Mouse (Mus musculus): ENCODE results near the gene Nlrp4c. TPM values are rescaled to one million over a fixed set of nuclear protein-coding genes. Genes with fewer than 3 reads are reported as not detected.
"Not testable (repeated sequence)": the region's sequence is repeated elsewhere in the genome, so short reads cannot be mapped to it uniquely, and the experiment has no call there.

Gene Nlrp4c
- not detected in 2 replicates for polyA plus RNA-seq (2016; fragmentation: Nextera tagmentation; extraction: Ambion mirVana)

DNA sequence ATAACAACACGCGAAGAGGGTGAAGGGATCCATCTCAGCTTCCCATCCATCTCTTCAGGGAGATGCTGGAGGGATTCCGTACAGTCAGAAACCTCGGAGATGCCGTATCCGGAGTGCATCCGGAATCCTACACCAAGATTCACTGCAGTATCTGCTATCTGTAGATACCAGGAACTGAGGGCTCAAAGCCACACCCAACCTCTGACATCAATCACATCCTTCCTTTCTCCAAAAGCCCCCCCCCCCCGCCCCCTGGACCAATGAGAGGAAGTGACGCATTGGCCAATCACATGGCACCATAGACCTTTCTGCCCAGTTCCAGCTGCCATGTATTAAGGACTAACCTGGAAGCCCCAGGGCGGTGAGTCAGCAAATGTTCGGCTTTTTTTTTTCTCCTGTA lies at the start of gene Nlrp4c:
Nlrp4c (plus strand) TSS at position 301 of the 400 bp plus-strand sequence.
- H3K4me1 ChIP-seq (replicated peaks): no peaks in the 10 kb centered on the region
- no peaks in the 10 kb centered on the region for H3K36me3 ChIP-seq
- DNase-seq (ENCODE audit: low spot score): no peak
- WGBS: 89% methylated on average over 11 of the region's 11 CpGs
- H3K9me3 ChIP-seq: peaks cover 54% of the 10 kb centered on the region
- H3K4me3 ChIP-seq: no peak within 1 kb of the TSS
- no peaks in the 10 kb centered on the region for H3K27me3 ChIP-seq (ENCODE audit: insufficient read depth, poor library complexity, severe bottlenecking)
- H3K27ac ChIP-seq: no peak within 1 kb of the TSS

DNA sequence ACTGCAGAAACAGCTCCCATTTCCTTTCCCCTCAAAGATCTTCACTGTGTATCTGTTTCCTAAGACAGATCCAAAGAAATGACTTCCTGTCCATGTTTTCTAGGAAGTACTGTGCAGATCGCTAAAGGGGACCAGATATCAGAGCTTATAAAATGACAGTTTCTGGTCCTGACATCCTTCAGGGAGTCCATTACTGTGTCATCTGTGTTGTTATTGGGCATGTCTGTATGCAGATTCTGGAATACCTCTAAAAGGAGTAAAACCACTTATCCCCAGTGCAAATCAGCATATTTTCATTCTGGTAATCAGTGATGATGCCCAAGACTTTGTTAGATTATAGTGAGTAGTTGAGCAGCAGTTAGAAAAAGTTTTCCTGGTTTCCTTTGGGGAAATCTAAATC lies 34.1 kb upstream of the Nlrp4c start, which contains the start of gene Vmn1r65:
Vmn1r65 (minus strand) TSS at position 101 of the 400 bp plus-strand sequence.
- 93% methylated on average over 1 of the region's 1 CpGs for whole genome bisulfite sequencing
- Histone ChIP-seq H3K27me3 (ENCODE audit: insufficient read depth, poor library complexity, severe bottlenecking) (no peaks in the 10 kb centered on the region), H3K9me3 (peaks cover 59% of the 10 kb centered on the region), H3K4me1 (replicated peaks) (no peaks in the 10 kb centered on the region), H3K27ac (no peak within 1 kb of the TSS), H3K4me3 (no peak within 1 kb of the TSS), H3K36me3 (no peaks in the 10 kb centered on the region)
- no peak for DNase-seq (ENCODE audit: low spot score)

DNA sequence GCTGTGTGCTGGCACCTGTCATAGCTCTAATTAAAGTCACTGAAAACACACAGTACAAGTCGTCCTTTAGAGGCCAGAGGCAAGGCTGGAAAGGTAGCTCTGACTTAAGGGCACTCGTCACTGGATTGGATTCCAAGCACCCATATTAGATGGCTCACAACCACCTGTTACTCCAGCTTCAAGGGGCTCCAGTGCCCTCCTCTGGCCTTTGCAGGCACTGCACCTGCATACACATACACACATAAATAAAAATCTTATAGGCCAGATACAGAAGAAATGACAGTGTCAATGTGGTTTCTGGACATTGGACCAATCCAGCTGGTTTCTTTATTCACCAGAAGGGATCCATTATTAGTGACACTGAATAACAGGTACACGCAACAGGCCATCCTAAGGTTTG lies 74.5 kb downstream of the Nlrp4c start:
- no peaks in the 10 kb centered on the region for H3K4me1 ChIP-seq (replicated peaks)
- no peak for DNase-seq (ENCODE audit: low spot score)
- no peaks in the 10 kb centered on the region for H3K36me3 ChIP-seq
- no peak overlapping the region for H3K4me3 ChIP-seq
- WGBS: 82% methylated on average over 3 of the region's 3 CpGs
- no peak overlapping the region for H3K27ac ChIP-seq
- H3K9me3 ChIP-seq: 0 out of 2 replicates have a peak, but pooled peaks cover 11% of the 10 kb centered on the region
- no peaks in the 10 kb centered on the region for H3K27me3 ChIP-seq (ENCODE audit: insufficient read depth, poor library complexity, severe bottlenecking)

DNA sequence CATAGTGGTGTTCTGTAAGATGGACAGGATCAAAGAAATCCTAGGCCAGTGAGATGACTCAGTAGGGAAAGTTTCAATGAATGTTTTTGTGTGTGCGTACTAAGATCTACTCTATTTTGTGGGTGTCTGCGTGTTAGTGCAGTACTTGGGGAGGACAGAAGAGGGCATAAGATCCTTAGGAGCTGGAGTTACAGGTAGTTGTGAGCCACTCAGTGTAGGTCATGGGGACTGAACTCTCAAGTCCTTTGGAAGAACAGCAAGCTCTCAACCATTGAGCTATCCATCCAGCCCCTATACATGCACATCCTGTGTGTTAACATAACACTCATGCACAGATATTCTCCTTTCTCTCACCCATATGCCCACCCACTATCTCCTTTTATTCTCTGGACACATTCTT lies 75.1 kb downstream of the Nlrp4c start:
- not testable (repeated sequence) for H3K36me3 ChIP-seq; H3K4me1 ChIP-seq (replicated peaks); H3K27me3 ChIP-seq (ENCODE audit: insufficient read depth, poor library complexity, severe bottlenecking); H3K27ac ChIP-seq; DNase-seq (ENCODE audit: low spot score); H3K4me3 ChIP-seq
- 0 out of 2 replicates have a peak, but pooled peaks cover 11% of the 10 kb centered on the region for H3K9me3 ChIP-seq
- WGBS: 82% methylated on average over 2 of the region's 2 CpGs

DNA sequence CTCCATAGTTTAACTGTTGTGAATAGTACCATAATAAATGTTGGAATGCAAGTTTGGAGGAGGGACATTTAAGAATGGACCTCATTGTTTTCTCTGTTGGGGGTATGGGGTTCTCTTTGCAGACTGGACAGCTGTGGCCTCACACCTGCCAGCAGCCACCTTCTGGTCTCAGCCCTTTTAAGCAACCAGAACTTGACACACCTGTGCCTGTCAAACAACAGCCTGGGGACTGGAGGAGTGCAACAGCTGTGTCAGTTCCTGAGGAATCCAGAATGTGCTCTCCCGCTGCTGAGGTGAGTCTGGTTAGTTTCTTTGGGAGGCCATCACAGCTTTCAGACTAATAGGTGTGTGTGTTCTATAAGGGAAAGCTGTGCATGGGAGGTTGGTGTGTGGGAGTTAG lies 76.2 kb downstream of the Nlrp4c start:
- H3K27ac ChIP-seq; H3K4me1 ChIP-seq (replicated peaks); DNase-seq (ENCODE audit: low spot score); H3K27me3 ChIP-seq (ENCODE audit: insufficient read depth, poor library complexity, severe bottlenecking); H3K4me3 ChIP-seq; H3K36me3 ChIP-seq: not testable (repeated sequence)
- 0 out of 2 replicates have a peak, but pooled peaks cover 11% of the 10 kb centered on the region for H3K9me3 ChIP-seq
- 67% methylated on average over 1 of the region's 1 CpGs for WGBS

DNA sequence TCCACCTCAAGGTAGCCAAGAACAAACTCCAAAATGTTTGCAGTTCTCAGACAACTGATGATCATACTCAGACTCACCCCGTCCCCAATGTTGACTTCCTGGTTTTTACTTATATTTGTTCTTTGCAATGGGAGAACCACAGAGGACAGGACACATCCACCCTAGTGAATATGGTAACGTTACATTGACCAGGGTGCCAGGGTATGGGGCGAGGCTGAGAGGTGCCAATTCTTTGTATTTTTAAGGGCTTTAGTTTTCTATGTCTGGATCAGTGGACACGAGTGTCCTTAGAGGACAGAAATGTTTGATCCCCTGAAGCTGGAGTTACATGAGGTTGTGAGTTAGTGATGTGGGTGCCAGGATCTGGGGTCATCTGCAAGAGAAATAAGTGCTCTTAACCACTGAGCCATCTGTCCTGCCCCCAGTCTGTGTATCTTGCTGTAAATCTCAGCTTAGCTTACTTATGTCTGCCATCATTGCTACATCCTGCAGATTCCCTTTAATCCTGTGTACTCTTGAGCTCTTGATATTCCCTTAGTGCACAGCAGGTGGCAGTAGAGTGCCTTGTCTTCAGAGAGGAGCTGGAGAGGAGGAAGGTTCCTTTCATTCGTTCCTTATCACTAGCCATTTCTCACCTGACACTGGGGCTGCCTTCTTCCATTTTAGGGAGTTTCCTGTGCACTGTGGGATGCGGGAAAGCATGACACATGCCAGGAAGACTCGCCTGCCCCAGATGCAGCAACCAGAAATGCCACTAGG lies 81.9 kb downstream of the Nlrp4c start:
- H3K4me1 ChIP-seq (replicated peaks): no peaks in the 10 kb centered on the region
- H3K4me3 ChIP-seq: no peak overlapping the region
- peaks cover 14% of the 10 kb centered on the region for H3K36me3 ChIP-seq
- peak; percentile 53 for DNase-seq (ENCODE audit: low spot score)
- no peak overlapping the region for H3K27ac ChIP-seq
- WGBS: 34% methylated on average over 7 of the region's 7 CpGs
- no peaks in the 10 kb centered on the region for H3K27me3 ChIP-seq (ENCODE audit: insufficient read depth, poor library complexity, severe bottlenecking)
- peaks cover 3% of the 10 kb centered on the region; the same call in 1 of the 2 replicates for H3K9me3 ChIP-seq

DNA sequence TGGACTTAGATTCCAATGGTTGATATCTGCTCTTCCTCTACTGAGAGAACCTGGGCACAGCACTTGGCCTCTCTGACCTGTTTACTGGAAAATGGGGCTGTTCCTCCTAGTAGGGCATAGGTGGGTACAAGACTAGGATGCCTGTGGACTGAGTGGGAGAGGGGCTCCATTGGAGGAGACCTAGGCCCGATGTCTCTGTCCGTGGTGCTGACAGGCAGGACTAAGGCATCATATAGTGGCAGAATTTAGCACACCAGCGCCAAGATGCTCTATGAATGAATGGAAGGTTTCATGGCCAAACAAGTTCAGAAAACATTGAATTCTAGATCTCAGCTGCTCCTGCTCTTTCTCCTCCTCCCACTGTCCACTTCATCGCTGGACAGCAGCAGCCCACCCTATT lies 85.4 kb downstream of the Nlrp4c start:
- no peak for DNase-seq (ENCODE audit: low spot score)
- H3K4me1 ChIP-seq (replicated peaks): no peaks in the 10 kb centered on the region
- 42% methylated on average over 4 of the region's 4 CpGs for WGBS
- H3K4me3 ChIP-seq: no peak overlapping the region
- no peak overlapping the region for H3K27ac ChIP-seq
- peaks cover 45% of the 10 kb centered on the region for H3K36me3 ChIP-seq
- H3K9me3 ChIP-seq: peaks cover 20% of the 10 kb centered on the region
- no peaks in the 10 kb centered on the region for H3K27me3 ChIP-seq (ENCODE audit: insufficient read depth, poor library complexity, severe bottlenecking)

DNA sequence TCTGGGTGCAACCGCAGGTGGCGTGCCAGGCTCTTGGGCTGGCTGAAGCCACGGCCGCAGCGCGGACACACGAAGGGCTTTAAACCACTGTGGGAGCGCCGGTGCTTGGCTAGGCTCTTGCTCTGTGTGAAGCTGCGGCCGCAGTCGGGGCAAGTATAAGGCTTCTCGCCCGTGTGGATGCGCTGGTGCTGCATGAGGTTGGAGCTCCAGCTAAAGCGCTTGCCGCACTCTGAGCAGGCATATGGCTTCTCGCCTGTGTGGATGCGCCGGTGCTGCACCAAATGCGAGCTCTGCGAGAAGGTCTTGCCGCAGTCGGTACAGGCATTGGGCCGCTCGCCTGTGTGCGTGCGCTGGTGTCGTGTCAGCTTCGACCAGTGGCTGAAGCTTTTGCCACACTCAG lies 87.7 kb downstream of the Nlrp4c start:
- 83% methylated on average over 30 of the region's 30 CpGs for WGBS

DNA sequence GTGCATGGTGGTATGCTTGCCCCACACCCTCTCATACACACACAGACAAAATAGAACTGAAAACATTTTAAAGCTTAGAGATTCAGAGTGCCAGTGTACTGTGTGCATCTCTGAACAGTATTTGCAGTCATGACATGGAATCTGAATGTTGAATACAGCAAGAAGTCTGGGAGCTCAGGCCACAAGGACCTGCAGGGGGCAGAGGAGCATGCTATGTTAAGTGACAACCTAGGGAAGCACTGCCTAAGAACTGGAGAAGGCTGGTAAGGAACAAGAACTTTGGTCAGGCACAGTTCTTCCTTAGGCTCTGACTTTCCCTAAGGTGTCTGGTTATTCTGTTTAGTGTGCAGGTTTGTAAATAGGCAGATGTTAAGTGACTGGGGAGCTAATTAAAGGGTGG lies 91.5 kb downstream of the Nlrp4c start:
- peaks cover 20% of the 10 kb centered on the region for H3K9me3 ChIP-seq
- no peaks in the 10 kb centered on the region for H3K27me3 ChIP-seq (ENCODE audit: insufficient read depth, poor library complexity, severe bottlenecking)
- no peaks in the 10 kb centered on the region for H3K4me1 ChIP-seq (replicated peaks)
- H3K27ac ChIP-seq: no peak overlapping the region
- peaks cover 91% of the 10 kb centered on the region for H3K36me3 ChIP-seq
- no peak for DNase-seq (ENCODE audit: low spot score)
- H3K4me3 ChIP-seq: no peak overlapping the region

More for the DNA sequence above, 87.7 kb downstream of the Nlrp4c start:
- Histone ChIP-seq H3K27ac (no peak overlapping the region), H3K36me3 (peaks cover 68% of the 10 kb centered on the region), H3K4me3 (no peak overlapping the region), H3K4me1 (replicated peaks) (no peaks in the 10 kb centered on the region), H3K27me3 (ENCODE audit: insufficient read depth, poor library complexity, severe bottlenecking) (no peaks in the 10 kb centered on the region), H3K9me3 (peaks cover 20% of the 10 kb centered on the region)
- DNase-seq (ENCODE audit: low spot score): no peak

DNA sequence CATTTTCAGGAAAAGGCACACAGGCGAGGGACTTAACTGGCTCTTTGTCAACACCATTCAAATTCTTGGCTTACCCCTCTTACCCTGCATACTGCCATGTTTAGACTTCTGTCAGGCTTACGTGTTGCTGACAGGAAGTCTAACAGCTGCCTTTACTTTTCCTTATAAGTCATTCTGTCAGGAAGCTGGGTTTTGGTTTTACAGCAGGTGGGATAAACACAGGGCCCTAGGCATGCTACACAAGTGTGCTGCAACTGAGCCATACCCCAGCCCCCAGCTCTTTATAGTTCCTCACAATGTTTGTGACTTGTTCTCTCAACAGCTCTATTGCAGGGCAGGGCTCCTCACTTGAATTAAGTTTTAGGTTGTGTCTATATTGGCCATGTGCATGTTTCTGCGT lies 94.3 kb downstream of the Nlrp4c start:
- Histone ChIP-seq H3K27ac (no peak overlapping the region), H3K9me3 (no peaks in the 10 kb centered on the region), H3K27me3 (ENCODE audit: insufficient read depth, poor library complexity, severe bottlenecking) (no peaks in the 10 kb centered on the region), H3K36me3 (peaks cover 75% of the 10 kb centered on the region), H3K4me3 (no peak overlapping the region), H3K4me1 (replicated peaks) (no peaks in the 10 kb centered on the region)
- DNase-seq (ENCODE audit: low spot score): no peak
- 93% methylated on average over 3 of the region's 3 CpGs for WGBS

DNA sequence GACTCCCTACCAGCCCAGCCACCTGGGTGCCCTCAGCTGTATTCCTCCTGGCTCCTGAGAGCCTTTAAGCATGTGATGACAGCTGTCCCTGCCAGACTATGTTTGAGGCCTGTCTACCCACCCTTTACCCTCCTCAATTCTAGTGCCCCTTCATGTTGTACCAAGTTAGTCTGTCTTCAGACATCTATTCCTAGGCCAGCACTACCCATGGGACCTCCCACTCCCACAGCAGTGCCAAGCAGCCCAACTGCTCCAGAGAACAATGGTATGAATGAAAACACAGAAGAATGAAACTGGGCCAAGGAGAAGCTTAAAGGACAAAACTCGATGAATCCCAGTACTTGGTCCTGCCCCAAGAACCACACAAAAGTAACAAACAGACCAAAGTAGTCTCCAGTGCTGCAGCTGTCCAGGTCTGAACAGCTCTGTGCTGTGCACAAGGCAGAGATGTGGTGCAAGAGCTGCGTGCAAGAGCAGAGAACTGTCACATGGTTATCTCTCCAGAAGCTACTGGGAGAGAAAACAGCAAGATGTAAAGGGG lies 99.1 kb downstream of the Nlrp4c start:
- Histone ChIP-seq H3K27ac (no peak overlapping the region), H3K4me1 (replicated peaks) (no peaks in the 10 kb centered on the region), H3K27me3 (ENCODE audit: insufficient read depth, poor library complexity, severe bottlenecking) (no peaks in the 10 kb centered on the region), H3K9me3 (no peaks in the 10 kb centered on the region), H3K4me3 (no peak overlapping the region), H3K36me3 (peaks cover 33% of the 10 kb centered on the region)
- 90% methylated on average over 2 of the region's 2 CpGs for WGBS
- DNase-seq (ENCODE audit: low spot score): no peak

DNA sequence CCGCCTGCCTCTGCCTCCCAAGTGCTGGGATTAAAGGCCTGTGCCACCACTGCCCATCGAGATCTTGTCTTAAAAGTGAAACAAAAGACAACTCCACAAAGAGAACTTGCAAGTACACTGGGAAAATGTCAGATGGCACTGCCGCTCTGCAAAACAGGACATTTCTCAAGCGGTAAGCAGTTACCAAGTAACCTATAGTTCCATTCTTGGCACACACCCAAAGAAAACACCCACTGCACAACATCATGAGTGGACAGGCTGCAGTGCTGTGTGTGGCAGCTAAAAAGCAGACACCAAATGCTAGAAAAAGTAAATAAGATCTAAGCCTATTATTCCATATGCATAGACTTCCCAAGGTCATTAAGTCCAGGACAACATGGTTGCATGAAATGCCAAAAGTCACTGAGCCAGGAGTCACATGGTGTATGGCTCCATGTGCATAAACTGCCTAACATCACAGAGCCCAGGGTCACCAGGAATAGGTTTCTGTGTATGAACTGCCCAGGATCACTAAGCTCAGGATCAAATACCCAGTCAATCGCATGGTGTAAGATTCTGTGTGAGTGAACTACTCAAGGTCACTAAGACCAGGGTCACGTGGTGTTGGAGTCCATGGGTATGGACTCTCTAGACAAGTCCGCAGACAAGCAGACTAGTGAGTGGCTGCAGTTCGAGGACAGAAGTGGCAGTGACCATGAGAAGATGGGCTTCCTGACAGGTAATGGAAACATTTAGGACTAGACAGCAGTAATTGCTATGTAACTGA lies 100.6 kb downstream of the Nlrp4c start:
- 94% methylated on average over 8 of the region's 8 CpGs for WGBS
- Histone ChIP-seq H3K36me3 (peaks cover 18% of the 10 kb centered on the region), H3K27ac (no peak overlapping the region), H3K4me3 (no peak overlapping the region), H3K4me1 (replicated peaks) (no peaks in the 10 kb centered on the region), H3K9me3 (no peaks in the 10 kb centered on the region), H3K27me3 (ENCODE audit: insufficient read depth, poor library complexity, severe bottlenecking) (no peaks in the 10 kb centered on the region)
- no peak for DNase-seq (ENCODE audit: low spot score)
